Mouse (Mus musculus): ENCODE results near the gene Pygb. TPM values are rescaled to one million over a fixed set of nuclear protein-coding genes. Genes with fewer than 3 reads are reported as not detected.

Gene Pygb
- polyA plus RNA-seq, 1 experiment from 2014 or later: 28.8 TPM

DNA sequence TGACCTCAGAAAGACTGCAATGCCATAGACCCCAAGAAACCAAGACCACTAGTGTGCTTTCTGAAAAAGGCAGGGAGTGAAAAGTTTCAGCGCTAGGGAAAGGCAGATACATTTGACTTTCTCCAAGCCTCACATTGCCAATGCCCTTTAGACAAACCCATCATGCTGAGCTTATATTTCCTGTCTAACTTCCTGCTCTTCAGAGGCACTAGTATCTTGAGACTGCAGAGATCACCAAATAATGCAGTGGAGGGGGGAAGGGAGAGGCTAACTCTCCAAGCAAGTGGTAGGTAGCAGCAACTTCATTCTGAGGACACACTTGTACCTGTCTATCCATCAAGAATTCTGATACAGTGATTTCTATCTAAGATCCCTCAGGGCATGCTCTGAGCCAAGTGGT, 82.9 kb downstream of the Pygb start:
- H3K27ac ChIP-seq (replicated peaks): no peak overlapping the region
- no peak overlapping the region for H3K9ac ChIP-seq
- no peak for ATAC-seq (ENCODE audit: insufficient read depth)
- H3K27me3 ChIP-seq: no peaks in the 10 kb centered on the region
- no peaks in the 10 kb centered on the region for H3K9me3 ChIP-seq (replicated peaks)
- H3K36me3 ChIP-seq (replicated peaks): no peaks in the 10 kb centered on the region
- no peak overlapping the region for H3K4me3 ChIP-seq (replicated peaks)
- H3K4me1 ChIP-seq (replicated peaks): no peaks in the 10 kb centered on the region
- 14% methylated on average over 1 of the region's 1 CpGs for WGBS (ENCODE audit: insufficient replicate concordance)
- no peak overlapping the region for H3K4me2 ChIP-seq

DNA sequence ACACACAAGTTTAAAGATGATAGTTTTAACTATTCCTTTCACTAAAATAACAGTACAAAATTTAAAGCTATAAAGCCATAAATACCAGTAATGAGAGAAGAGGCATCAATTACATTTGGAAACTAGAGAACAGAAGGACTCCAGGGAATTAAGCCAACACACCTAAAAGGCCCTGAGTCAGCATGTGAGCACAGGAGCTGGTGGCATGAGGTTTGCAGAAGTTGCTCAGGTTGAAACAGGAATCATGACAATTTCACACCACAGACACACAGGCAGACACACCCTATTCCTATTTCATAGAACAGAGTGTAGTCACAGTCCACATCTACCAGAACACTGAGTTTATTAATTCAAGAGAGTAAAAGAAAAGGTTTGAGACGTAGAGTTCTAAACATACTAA, 88.0 kb downstream of the Pygb start:
- no peak overlapping the region for H3K9ac ChIP-seq

DNA sequence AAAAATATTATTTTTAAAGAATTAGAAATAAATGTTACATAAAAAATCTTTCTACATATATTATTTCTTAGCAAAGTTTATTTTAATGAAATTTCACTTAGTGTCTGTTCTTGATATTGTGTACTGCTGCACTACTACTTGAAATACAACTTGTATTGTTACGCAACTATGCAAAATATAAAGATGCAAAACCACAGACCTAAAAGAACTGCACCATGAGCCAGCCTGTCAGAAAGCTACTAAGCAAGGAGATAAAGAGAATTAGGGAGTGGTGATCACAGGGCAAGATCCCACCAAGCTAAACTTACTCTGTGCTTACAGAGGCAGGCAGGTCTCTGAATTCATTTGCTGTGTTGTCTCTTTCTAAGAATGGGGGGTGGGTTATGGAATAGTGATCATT, 88.7 kb downstream of the Pygb start:
- Histone ChIP-seq H3K4me1 (replicated peaks) (0 out of 2 replicates have a peak, but pooled peaks cover 2% of the 10 kb centered on the region), H3K4me3 (replicated peaks) (no peak overlapping the region), H3K36me3 (replicated peaks) (no peaks in the 10 kb centered on the region), H3K27ac (replicated peaks) (no peak overlapping the region), H3K27me3 (no peaks in the 10 kb centered on the region), H3K4me2 (no peak overlapping the region), H3K9ac (no peak overlapping the region), H3K9me3 (replicated peaks) (no peaks in the 10 kb centered on the region)
- no peak for ATAC-seq (ENCODE audit: insufficient read depth)
- 79% methylated on average over 1 of the region's 1 CpGs for WGBS (ENCODE audit: insufficient replicate concordance)

More for the DNA sequence above, 88.0 kb downstream of the Pygb start:
- Histone ChIP-seq H3K4me2 (no peak overlapping the region), H3K9me3 (replicated peaks) (no peaks in the 10 kb centered on the region), H3K27ac (replicated peaks) (no peak overlapping the region), H3K27me3 (no peaks in the 10 kb centered on the region), H3K4me3 (replicated peaks) (no peak overlapping the region), H3K36me3 (replicated peaks) (no peaks in the 10 kb centered on the region), H3K4me1 (replicated peaks) (0 out of 2 replicates have a peak, but pooled peaks cover 2% of the 10 kb centered on the region)
- no peak for ATAC-seq (ENCODE audit: insufficient read depth)
- WGBS (ENCODE audit: insufficient replicate concordance): 53% methylated on average over 1 of the region's 1 CpGs

DNA sequence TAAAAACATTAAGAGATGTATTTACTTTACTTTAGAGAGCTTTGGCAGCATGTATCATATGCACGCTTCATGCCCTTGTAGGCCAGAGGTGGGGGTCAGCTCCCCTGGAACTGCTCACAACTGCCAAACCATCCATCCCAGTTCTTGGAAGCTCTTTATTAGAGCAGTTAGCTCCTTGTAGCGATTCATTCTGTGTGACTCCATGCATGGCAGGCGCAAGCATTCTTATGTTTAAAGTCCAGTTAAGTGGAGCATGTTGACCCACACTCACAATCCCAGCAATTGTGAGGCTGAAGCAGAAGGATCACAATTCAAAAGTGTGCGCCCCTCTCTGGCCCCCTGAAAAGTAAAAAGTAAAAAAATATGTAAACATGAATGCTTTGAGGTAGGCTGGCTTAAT, 91.0 kb downstream of the Pygb start:
- H3K4me1 ChIP-seq (replicated peaks): 0 out of 2 replicates have a peak, but pooled peaks cover 2% of the 10 kb centered on the region

More for the DNA sequence above, 91.0 kb downstream of the Pygb start:
- H3K27me3 ChIP-seq: no peaks in the 10 kb centered on the region
- no peak for ATAC-seq (ENCODE audit: insufficient read depth)
- no peak overlapping the region for H3K4me2 ChIP-seq
- no peak overlapping the region for H3K4me3 ChIP-seq (replicated peaks)
- H3K36me3 ChIP-seq (replicated peaks): no peaks in the 10 kb centered on the region
- no peak overlapping the region for H3K9ac ChIP-seq
- no peaks in the 10 kb centered on the region for H3K9me3 ChIP-seq (replicated peaks)
- 69% methylated on average over 4 of the region's 4 CpGs for WGBS (ENCODE audit: insufficient replicate concordance)
- H3K27ac ChIP-seq (replicated peaks): no peak overlapping the region

Other genes starting within 250 kb of the Pygb start
- 8.0 and 9.3 TPM in 2 replicates for gene Cst7, start 216.3 kb upstream of the Pygb start, polyA plus RNA-seq (2015; fragmentation: Nextera tagmentation; extraction: Ambion mirVana)
- 27.8 and 28.0 TPM in 2 replicates for gene Apmap, start 178.2 kb upstream of the Pygb start, polyA plus RNA-seq (2015; fragmentation: Nextera tagmentation; extraction: Ambion mirVana)
- 45.3 and 50.8 TPM in 2 replicates for gene Acss1, start 118.2 kb upstream of the Pygb start, polyA plus RNA-seq (2015; fragmentation: Nextera tagmentation; extraction: Ambion mirVana)
- not detected in 2 replicates for gene Vsx1, start 97.4 kb upstream of the Pygb start, polyA plus RNA-seq (2015; fragmentation: Nextera tagmentation; extraction: Ambion mirVana)
- 12.6 and 14.0 TPM in 2 replicates for gene Entpd6, start 37.7 kb upstream of the Pygb start, polyA plus RNA-seq (2015; fragmentation: Nextera tagmentation; extraction: Ambion mirVana)
- gene Abhd12, start 118.0 kb downstream of the Pygb start, polyA plus RNA-seq (2015; fragmentation: Nextera tagmentation; extraction: Ambion mirVana): 21.3 and 21.7 TPM in 2 replicates
- 29.1 and 31.7 TPM in 2 replicates for gene Gins1, start 118.7 kb downstream of the Pygb start, polyA plus RNA-seq (2015; fragmentation: Nextera tagmentation; extraction: Ambion mirVana)

All from liver, embryonic 15.5 days (tissue).